Mouse (Mus musculus): ENCODE data around the gene Bbx.
A peak's percentile ranks its signal among the peaks of the same experiment; 100 is the strongest.

Bbx gene

DNA sequence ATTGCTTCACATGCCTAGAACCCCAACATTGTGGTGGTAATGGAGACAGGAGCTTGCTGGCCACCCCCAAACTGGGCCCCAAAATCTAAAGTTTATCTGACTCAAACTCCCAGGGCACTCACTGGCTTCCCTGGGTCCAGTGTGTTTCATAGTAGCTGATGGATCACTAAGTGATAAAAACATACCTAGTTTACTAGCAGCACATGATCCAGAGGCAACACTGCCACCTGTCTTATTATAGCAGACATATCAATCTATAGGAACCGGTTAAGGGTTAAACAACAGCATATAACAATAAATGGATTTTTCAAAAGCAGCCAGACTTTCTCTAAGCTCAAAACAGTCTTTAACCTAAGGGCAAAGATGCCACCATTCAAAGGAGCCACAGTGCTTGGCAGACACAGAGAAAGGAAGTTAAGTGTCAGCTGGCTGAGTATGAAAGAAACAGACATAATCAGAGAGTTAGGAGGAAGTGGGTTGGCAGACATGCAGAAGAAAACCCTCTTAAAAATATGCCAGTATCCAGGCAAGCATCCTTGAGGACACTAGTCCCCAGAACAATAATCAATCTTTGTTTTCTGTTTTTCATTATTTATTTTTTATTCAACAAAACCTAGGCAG is 116.7 kb downstream of the Bbx start:
- no peak for DNase-seq (ENCODE audit: low read depth, low spot score)

- no peak for DNase-seq (ENCODE audit: low read depth, low spot score)
These were observed 120.6 kb downstream of the Bbx start for GRCm38 (mm10) chr16:50311588-50311987.

DNA sequence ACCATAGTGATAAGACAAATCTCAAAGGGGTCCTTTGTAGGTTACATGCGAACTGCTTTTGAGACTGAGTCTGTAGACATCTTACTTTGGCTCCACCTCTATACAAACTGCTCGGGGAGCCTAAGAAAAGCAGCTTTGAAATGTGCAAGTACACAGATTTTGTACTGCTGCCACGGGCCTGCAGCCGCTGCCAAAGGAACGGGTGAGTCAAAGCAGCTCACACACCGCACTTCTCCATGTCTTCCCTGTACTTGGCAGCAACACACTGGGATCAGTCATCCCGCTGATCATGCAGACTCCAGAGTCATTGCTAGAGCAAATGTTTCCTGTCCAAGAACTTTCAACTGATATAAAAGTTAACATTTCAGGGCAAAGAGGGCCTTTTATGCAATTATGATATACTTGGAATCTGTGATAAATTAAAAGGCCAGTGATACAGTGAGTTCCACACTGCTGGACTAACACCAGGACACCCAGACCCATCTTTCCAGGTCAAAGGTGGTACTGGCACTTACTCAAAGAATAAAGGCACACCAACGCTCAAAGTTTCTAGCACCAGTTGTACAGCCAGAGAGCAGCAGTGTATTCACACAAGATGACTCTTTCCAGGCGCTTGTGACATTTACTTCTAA is 122.7 kb downstream of the Bbx start:
- DNase-seq (ENCODE audit: low read depth, low spot score), result no peak

DNA sequence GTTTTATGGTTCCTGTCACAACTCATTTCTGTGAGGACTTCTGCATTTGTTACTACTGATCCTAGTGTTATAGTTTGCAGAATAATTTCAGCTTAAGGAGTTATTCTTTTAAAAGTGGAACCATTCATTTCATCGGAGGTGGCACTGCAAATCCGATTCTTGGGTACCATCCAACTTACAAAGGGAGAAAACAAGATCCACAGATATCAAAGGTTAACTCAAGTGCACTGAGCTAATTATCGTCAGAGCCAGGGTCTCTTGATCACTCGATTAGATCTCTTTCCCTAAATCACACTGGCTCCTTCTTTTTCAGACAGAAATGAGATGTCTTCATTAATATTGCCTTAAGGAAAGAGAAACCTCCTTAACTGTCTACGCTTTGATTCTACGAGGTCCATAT is 123.9 kb downstream of the Bbx start:
- no peak for DNase-seq (ENCODE audit: low read depth, low spot score)

GRCm38 (mm10) chr16:50307231-50307630 is 125.0 kb downstream of the Bbx start:
- no peak for DNase-seq (ENCODE audit: low read depth, low spot score)

DNA sequence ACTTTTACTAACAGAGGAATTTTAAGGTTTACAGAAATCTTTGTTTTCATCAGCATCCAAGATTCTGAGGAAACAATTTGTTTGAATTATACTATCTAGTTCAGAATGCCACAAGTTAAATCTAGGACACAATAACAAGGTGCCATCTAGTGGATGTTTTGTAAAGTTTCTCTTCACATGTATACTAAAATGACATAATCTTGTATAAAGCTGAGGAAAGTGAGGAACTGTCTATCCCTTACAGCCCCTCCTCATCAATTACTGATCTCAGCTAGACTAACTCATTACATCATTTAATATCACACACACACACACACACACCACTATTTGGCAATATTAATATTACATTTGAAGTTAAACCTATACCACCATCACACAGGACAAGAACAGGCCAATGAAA is 125.5 kb downstream of the Bbx start:
- peak; percentile 11 for DNase-seq (ENCODE audit: low read depth, low spot score)

DNA sequence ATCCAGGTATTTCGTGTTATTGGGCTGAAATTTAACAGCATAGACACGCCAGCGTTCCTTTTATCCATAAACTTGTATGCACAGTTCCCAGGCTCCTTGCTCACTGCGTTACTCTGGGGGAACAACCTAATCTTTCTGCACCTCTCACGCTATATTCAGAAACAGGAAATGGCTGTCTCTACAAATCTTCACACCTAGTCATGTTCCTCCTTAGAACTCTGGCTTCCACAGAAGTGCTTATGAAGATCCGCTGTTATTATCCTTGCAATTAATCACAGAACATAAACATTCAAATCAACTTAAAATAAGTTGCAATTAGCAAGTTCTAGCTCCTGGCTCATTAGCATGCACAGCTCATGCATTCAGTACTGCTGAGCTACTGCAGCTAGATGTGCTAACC is 127.0 kb downstream of the Bbx start:
- DNase-seq (ENCODE audit: low read depth, low spot score), result no peak

GRCm38 (mm10) chr16:50302566-50302965 is 129.6 kb downstream of the Bbx start:
- DNase-seq (ENCODE audit: low read depth, low spot score), result no peak

DNA sequence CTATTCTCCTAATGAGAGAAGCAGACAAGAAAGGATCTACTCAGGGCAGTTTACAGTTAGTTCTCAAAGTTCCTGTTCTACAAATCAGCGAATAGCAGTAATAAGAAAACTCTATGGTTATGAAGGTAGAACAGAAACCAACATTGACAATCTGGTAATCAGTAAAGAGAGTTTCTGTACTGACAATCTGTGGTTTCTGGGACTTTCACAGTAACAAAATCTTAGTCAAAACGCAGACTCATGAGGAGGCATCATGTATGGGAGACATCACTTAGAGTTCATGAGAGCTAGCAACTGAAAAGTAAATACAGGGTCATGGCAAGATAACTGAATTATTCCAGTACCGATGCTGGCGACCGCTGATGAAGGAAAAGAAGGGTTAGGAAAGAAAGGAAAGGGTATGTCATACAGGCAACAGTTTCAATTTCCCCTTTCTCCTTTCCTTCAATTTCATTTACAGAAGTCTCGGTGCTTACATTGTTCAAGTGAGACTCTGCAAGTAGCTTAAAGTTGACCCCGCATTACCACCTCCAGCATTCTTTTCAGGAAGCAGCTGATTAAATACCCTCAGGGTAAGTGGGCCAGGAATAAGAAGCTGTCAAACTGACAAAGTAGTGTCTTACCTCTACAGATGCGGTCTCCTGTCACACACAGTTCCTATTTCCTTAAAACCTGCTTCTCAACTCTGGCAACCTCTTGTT is 133.3 kb downstream of the Bbx start:
- DNase-seq (ENCODE audit: low read depth, low spot score), result no peak

DNA sequence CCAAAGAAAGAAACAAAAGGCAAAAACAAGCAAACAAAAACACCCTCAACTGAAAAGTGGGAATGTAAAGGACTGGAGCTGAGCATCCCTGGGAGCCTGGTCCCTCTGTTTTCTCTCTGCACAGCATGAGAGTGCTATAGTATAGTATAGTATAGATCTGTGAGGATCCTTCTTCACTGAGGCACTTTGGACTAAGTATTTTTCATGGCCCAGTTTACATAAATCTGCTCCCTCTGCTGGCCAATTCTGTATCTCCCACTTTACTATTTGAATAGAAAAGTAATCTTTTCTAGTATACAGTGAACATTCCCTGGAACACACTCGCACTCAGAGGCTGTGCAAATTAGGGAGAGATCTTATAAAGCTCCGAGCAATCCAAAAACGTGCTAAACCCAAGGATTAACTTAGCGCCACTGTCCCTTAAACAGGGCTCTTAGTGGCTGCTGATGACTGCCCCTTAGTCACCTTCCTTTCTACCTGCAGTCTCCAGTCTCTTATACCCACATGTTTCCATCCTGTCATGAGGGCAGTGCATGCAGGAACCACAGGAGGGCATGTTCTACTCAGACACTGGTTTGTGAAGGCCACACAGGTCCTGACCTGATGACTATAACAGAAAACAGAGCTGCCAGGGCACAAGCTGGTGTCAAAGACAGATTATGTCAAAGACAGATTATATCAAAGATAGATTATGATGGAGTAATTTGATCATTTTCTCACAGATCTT is 138.5 kb downstream of the Bbx start:
- DNase-seq (ENCODE audit: low read depth, low spot score), result no peak

- no peak for DNase-seq (ENCODE audit: low read depth, low spot score)
These were observed 139.4 kb downstream of the Bbx start for GRCm38 (mm10) chr16:50292834-50293233.

GRCm38 (mm10) chr16:50289764-50290163 is 142.4 kb downstream of the Bbx start:
- no peak for DNase-seq (ENCODE audit: low read depth, low spot score)

- no peak for DNase-seq (ENCODE audit: low read depth, low spot score)
These were observed 159.4 kb downstream of the Bbx start for GRCm38 (mm10) chr16:50272813-50273212.

DNA sequence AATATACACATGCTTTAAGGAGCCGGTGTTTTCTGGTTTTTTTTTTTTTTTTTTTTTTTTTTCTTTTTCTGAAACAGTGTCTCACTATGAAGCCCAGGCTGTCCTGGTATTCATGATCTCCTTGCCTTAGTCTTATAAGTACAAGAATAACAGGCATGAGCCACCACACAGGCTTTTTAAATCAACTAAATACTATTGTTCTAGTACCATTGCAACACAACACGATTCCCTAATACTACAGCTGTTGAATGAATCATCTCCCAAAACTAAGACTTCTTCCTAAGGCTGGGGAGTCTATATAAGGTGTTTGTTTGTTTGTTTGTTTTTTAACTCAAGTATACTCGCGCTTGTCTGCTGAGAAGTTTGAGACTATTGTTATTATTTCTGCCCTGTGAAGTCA is 169.5 kb downstream of the Bbx start:
- no peak for DNase-seq (ENCODE audit: low read depth, low spot score)

GRCm38 (mm10) chr16:50262209-50262608 is 170.0 kb downstream of the Bbx start:
- no peak for DNase-seq (ENCODE audit: low read depth, low spot score)

GRCm38 (mm10) chr16:50261741-50262140 is 170.4 kb downstream of the Bbx start:
- DNase-seq (ENCODE audit: low read depth, low spot score), result no peak

DNA sequence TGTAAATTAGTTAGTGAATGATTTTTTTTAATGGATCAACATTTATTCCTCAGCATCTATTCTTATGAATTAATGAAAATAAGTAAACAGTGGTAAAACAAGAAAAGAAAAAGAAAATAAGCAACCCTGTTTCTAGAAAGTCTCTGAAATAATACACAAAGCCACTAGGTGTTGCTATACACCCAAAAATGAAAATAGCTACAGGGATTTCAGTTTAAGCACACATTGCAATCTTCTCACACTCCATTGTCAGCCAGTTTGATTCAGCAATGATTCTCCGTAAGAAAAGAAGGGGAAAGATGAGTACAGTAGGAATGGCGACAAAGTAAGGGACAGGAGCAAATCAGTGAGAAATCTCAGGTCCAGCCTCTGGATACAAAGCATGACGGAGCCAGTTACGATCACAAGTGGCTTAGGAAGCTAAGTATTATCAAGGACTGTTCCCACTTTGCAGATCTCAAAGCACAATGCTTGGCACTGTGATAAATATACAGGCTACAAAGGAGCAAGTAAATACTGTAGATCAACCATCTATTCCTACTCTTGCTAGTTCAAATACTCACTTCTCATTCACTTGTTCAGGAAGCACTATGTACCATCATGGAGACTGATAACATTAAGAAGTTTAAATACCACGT is 177.5 kb downstream of the Bbx start:
- DNase-seq (ENCODE audit: low read depth, low spot score), result peak; percentile 27

DNA sequence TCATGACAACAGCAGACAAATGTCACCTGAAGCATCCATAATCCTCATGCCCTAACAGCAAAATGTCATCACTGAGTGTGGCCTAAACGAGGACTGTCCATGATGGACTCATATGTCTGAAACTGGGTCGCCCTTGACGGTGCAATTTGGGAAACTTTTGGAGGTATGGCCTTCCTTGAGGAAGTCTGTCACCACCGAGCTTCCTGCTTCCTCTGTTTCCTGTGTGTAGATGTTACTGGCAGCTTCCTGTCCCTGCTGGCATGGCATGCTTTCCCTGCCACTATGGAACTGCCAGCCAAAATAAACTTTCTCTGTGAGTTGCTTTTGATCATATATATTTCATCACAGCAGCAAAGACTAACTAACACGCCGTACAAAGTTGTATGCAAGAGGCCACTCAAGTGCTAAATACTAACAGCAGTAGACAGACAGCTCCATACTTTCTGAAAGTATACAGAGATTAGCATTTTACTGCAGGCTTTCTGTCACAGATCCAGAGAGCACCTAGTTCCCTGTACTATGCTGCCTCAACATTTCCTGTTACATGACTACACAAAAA is 180.7 kb downstream of the Bbx start:
- no peak for DNase-seq (ENCODE audit: low read depth, low spot score)

- no peak for DNase-seq (ENCODE audit: low read depth, low spot score)
These were observed 181.7 kb downstream of the Bbx start for GRCm38 (mm10) chr16:50250469-50250868.

- DNase-seq (ENCODE audit: low read depth, low spot score), result no peak
These were observed 183.2 kb downstream of the Bbx start for GRCm38 (mm10) chr16:50249036-50249435.

DNA sequence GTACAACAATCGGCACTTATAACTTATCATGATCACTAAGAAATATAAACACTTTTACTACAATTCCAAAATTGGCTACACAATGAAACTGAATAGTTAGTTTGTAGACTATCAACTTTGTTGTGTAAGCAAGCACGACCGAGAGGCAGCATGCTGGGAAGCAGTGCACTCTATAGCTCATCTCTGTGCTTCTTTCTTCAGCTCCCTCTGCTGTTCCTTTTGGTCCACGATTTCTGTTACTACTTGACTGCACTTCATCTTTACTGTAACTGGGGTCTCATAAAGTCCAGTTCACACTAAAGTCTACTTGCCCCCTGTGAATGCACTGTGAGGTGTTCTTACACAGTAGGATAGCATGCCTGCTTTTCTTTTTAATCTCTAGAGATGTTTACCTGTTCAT is 189.7 kb downstream of the Bbx start:
- DNase-seq (ENCODE audit: low read depth, low spot score), result no peak

DNA sequence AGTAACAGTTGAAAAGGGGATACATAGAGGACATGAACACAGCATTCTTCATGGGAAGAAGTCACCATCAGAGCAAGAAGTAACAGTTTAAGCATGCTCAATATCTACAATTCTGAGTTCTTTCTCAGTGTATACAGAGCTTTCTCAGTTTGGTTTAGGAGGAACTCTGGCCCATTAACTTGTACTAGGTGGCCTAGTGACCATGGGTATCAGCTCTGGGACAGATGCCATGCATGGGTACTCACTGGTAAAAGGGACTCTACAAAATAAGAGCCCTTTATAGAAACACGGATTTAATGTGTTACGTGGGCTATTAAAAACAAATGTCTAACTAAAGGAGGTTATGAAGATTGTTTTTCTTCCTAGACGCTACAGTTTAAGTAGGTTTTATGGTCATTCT is 190.6 kb downstream of the Bbx start:
- DNase-seq (ENCODE audit: low read depth, low spot score), result no peak
